Mouse (Mus musculus) megakaryocyte, adult 5-6 weeks (primary cell): ENCODE data around the gene H2-Ab1. TPM values are rescaled to one million over a fixed set of nuclear protein-coding genes. Genes with fewer than 3 reads are reported as not detected.

Source experiments
- ATAC-seq: 2 replicates; pipeline ENCODE4 v1.8.0; 2016; ENCODE audit warnings: mild to moderate bottlenecking, inconsistent platforms; ENCODE audit not compliant: poor library complexity, severe bottlenecking
- total RNA-seq, 2 experiments: library from RNA; stranded (forward) in 1 of 2; stranded (reverse) in 1 of 2; fragments of 153-499, 151-499 nt in 1 of 2; fragments of 221-1000, 200-1000 nt in 1 of 2; gene quantifications; 2 replicates each; pipeline versions ENCODE4 v1.2.3 to v1.2.4; 2015 to 2017

The H2-Ab1 gene
- total RNA-seq, 2 experiments from 2014 or later = 162 to 181 TPM

- ATAC-seq = no peak
Measured at GRCm38 (mm10) chr17:34272102-34272501, 14.6 kb downstream of the H2-Ab1 start.

- ATAC-seq = no peak
Measured at GRCm38 (mm10) chr17:34280499-34281038, 23.1 kb downstream of the H2-Ab1 start.

GRCm38 (mm10) chr17:34281836-34282235 is 24.3 kb downstream of the H2-Ab1 start:
- no peak for ATAC-seq

GRCm38 (mm10) chr17:34285371-34285770 is 27.9 kb downstream of the H2-Ab1 start:
- ATAC-seq = no peak

GRCm38 (mm10) chr17:34285848-34286247 is 28.4 kb downstream of the H2-Ab1 start:
- peak; percentile 69 for ATAC-seq

GRCm38 (mm10) chr17:34286501-34286900 is 29.0 kb downstream of the H2-Ab1 start:
- ATAC-seq = no peak

- ATAC-seq = no peak
Measured at GRCm38 (mm10) chr17:34286999-34287398, 29.5 kb downstream of the H2-Ab1 start.

GRCm38 (mm10) chr17:34287648-34288047 is 30.2 kb downstream of the H2-Ab1 start, which contains the start of gene H2-Aa:
H2-Aa (minus strand) TSS chr17:34287823.
- ATAC-seq = peak; percentile 62

GRCm38 (mm10) chr17:34288131-34288530 is 30.6 kb downstream of the H2-Ab1 start:
- no peak for ATAC-seq

- peak; percentile 67 for ATAC-seq
Measured at GRCm38 (mm10) chr17:34291609-34292008, 34.1 kb downstream of the H2-Ab1 start.

- no peak for ATAC-seq
Measured at GRCm38 (mm10) chr17:34292570-34292969, 35.1 kb downstream of the H2-Ab1 start.

GRCm38 (mm10) chr17:34293533-34293932 is 36.0 kb downstream of the H2-Ab1 start:
- peak; percentile 78 for ATAC-seq

- ATAC-seq = no peak
Measured at GRCm38 (mm10) chr17:34294249-34294648, 36.8 kb downstream of the H2-Ab1 start.

- no peak for ATAC-seq
Measured at GRCm38 (mm10) chr17:34295307-34295706, 37.8 kb downstream of the H2-Ab1 start.

- ATAC-seq = peak; percentile 55
Measured at GRCm38 (mm10) chr17:34295891-34296794, 38.7 kb downstream of the H2-Ab1 start.

GRCm38 (mm10) chr17:34299356-34299755 is 41.9 kb downstream of the H2-Ab1 start:
- no peak for ATAC-seq

- no peak for ATAC-seq
Measured at GRCm38 (mm10) chr17:34300071-34300470, 42.6 kb downstream of the H2-Ab1 start.

GRCm38 (mm10) chr17:34300691-34301566 is 43.4 kb downstream of the H2-Ab1 start:
- ATAC-seq = no peak

- no peak for ATAC-seq
Measured at GRCm38 (mm10) chr17:34301670-34302190, 44.2 kb downstream of the H2-Ab1 start.

GRCm38 (mm10) chr17:34303789-34304188 is 46.3 kb downstream of the H2-Ab1 start:
- no peak for ATAC-seq

- peak; percentile 69 for ATAC-seq
Measured at GRCm38 (mm10) chr17:34304751-34305150, 47.3 kb downstream of the H2-Ab1 start.
